Mouse (Mus musculus) stomach, embryonic 16.5 days (tissue): ENCODE measurements around the gene Tarbp1. TPM values are rescaled to one million over a fixed set of nuclear protein-coding genes. Genes with fewer than 3 reads are reported as not detected.

Experiments
- polyA plus RNA-seq: library from polyadenylated mRNA; unstranded; fragments of >200 nt; fragmentation: Nextera tagmentation; extraction: Ambion mirVana; gene quantifications from 2 replicates; pipeline ENCODE4 v1.2.1, GENCODE M21; 2015

The Tarbp1 gene
- polyA plus RNA-seq, 1 experiment from 2014 or later, result 2.2 TPM

Other genes starting within 250 kb of the Tarbp1 start
- gene Slc35f3, start 176.5 kb downstream of the Tarbp1 start, polyA plus RNA-seq, result 0.91 and 0.98 TPM in 2 replicates
- gene Coa6, start 52.5 kb downstream of the Tarbp1 start, polyA plus RNA-seq, result 49.0 and 56.7 TPM in 2 replicates
- gene Irf2bp2, start 118.9 kb upstream of the Tarbp1 start, polyA plus RNA-seq, result 9.9 and 10.8 TPM in 2 replicates